Mouse (Mus musculus): ENCODE data around the gene Mapk14.
"Not testable (repeated sequence)": the region's sequence is repeated elsewhere in the genome, so short reads cannot be mapped to it uniquely, and the experiment has no call there.

Mapk14 gene

DNA sequence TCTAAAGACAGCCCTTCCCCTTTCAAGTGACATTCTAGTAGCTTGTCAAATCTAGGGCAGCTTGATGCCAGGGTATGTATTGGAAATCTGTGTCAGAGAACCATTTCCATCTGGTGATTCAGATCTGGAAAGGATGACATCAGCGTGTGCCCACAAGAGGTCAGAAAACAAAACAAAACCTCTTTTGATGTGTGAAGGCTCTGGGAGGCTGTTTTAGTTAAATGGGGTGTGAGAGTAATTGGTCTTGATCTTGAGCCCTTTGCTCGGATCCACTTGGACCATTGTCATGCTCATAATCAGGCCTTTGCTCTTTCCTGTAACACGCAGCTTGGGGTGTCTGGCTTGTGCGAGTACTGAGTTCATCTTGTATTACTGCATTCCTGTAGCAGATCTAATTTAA, 7.1 kb downstream of the Mapk14 start:
- no peak for DNase-seq (ENCODE audit: low spot score)

DNA sequence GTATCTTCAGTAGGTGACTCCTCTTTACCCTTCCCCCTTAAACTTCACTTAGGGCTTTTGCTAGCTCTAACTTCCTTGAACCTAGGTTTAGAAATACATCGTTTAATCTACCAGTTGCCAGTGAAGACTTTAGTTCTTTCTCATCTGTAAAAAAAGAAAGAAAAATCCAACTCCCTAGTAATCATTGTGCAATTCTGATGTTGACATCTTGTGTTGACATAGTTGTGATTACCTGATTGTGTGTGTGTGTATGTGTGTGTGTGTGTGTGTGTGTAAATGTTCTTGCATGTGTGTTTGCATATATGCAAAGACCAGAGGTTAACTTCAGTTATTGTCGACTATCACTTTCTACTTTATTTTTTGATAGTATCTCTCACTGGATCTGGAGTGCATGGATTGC, 7.5 kb downstream of the Mapk14 start:
- DNase-seq (ENCODE audit: low spot score) = no peak

DNA sequence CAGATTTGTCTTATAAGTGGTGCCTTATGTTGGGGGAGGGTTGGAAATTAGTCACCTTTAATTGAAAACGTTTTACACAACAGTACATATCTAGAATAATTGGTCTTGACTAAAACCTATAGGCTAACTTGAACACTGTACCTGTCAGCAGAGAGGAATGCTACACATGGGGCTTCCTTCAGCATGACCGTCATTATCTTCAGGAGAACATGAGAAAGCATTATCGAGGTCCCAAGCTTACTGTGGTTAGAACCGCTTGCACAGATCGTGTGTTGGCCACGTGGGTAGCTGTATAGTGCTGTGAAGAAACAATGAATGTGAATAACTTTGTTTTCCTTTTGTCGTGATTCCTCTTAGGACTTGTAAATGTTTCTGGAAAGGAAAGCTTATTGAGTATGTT, 8.7 kb downstream of the Mapk14 start:
- no peak for DNase-seq (ENCODE audit: low spot score)

- no peak for DNase-seq (ENCODE audit: low spot score)
These were observed 10.0 kb downstream of the Mapk14 start for GRCm38 (mm10) chr17:28701171-28701570.

GRCm38 (mm10) chr17:28701737-28702136, 10.6 kb downstream of the Mapk14 start:
- no peak for DNase-seq (ENCODE audit: low spot score)

GRCm38 (mm10) chr17:28702646-28703045, 11.5 kb downstream of the Mapk14 start:
- DNase-seq (ENCODE audit: low spot score) = no peak

DNA sequence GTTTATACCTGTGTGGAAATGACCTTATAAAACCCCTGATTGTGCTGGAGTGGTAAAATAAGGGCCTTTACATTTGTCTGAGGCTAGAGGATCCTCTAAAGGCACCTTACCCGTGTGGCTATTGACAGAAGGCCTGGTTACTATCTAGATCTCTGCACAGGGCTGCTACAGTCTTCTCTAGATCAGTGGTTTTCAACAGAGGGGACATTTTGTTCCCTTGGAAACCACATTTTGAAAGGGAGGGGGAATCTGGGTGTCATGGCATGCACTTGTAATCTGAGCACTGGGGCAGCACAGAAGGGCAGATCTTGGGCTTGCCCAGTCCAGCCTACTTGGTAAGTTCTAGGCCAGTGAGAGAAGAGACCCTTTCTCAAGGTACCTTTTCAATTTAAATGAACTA, 15.6 kb downstream of the Mapk14 start:
- DNase-seq (ENCODE audit: low spot score) = no peak

DNA sequence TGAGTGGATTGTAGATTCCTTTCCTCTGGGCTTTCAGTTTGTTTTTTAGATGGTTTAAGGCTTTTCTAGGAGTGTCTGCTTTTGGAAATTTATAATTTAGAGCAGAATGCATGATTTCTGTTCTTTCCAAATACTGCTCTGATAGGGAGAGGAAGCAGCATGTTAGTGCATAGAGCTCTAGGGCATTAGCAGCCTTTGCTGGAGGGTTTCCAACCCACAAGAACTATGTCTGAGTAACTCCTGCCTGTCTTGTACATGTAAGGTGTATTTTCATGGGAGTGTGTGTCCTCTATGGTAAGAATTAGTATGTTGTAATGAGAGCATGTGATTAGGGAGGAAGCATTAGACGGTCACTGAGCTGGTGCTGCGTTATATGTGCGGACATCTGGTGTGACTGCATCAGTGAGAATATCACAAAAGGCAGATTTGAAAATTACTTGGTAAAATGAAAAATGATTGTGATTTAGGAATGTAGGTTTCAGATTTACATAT, 16.1 kb downstream of the Mapk14 start:
- DNase-seq (ENCODE audit: low spot score) = no peak

DNA sequence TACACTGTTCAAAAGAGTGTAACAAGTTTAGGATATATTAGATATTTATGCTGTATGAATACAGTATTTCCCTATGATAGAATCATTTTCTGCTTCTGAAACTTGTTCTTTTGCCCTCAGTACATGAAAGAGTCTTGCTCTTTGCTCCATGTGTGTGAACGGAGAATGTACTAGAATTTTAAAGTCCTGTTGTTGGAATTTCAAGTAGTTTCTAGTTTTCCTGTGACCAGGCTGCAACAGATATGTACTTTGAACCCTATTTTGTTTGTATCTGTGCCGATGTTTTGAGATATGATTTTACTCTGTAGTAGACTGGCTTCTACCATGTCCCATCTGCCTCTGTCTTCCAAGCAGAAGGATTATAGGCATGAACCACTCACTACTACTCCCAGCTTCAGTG, 16.7 kb downstream of the Mapk14 start:
- DNase-seq (ENCODE audit: low spot score) = no peak

DNA sequence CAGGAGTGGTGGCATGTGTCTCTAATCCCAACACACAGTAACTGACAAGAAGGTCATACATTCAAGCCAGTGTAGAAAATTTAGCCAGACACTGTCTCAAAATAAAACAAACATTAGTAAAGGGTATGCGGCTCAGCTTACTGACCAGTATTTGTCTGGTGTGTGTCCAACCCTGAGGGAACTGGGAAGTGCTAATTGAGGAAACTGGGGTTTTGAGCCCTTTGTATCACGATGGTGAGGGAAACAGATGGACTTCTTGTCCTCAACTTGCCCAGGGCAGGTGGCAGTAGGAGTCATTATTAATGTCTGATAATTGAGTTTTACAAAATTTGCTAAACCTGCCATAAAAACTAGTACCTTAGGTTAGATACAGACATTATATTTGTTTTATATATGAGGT, 17.9 kb downstream of the Mapk14 start:
- DNase-seq (ENCODE audit: low spot score) = no peak

DNA sequence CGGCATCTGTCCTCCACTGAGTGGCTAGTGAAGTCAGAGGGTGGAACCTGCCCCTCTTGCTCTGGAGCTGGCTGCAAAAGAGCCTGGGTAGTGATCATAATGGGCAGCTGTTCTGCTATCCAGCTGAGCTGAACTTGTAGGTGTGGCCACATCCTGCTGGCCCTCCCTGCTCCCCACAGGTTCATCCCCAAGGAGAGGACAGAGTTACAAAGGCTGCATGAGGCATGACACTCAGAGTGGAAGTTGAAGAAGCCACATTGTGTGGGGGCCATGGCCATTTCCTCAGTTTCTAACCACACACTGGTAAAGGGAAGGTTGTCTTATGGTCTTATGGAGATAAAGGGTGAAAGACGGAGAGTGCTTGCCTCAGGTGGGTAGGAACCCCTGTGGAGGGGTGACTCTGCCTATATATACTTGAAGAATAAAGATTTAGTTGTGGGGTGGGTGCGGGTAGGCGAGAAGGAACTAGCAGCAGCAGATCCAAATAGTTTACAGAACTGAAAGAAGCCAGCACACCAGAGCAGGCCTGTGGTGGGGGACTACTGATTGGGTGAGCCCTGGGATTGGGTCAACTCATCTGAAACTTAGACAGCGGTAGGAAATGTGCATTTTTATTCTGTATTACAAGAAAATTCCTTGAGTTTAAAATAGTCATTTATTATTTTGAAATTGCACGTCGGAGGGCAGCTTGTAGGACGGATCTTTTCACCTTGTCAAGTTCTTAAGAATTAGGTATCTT, 18.6 kb downstream of the Mapk14 start:
- DNase-seq (ENCODE audit: low spot score) = no peak

DNA sequence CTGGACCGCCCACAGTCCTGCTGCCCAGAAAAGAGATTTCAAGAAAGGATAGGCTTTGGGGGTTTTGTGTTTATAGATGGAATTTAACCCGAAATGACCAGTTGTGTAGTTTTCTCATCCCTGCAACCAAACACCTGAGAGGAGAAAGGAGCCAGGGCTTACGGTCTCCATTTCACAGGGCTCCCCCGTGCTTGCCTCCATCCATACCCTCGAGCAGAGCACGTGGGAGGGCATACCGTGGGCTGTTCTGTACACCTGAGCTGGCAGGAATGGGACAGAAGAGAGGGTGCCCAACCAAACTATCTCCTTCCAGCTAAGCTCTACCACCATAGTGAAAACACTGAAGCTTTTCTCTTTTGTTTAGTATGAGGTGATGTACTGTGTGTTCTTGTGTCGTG, 19.2 kb downstream of the Mapk14 start:
- no peak for DNase-seq (ENCODE audit: low spot score)

DNA sequence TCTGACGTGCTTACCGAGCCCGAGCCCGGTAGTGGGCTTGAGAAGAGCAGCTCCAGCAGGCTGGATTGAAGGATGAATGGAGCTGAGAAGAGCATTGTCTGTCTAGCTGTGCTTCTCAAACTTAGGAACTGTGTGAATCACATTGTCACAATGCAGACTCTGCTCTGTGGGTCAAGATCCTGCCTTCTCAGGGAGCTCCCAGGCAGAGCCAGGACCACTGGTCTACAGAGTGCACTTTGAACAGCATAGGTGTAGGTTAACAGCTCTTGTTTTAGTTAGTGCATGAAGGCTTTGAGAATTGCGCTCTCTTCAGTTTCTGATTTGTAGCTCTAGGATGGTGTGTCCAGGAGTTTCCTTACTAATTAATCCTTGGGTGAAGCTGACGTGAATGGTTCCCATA, 20.1 kb downstream of the Mapk14 start:
- no peak for DNase-seq (ENCODE audit: low spot score)

DNA sequence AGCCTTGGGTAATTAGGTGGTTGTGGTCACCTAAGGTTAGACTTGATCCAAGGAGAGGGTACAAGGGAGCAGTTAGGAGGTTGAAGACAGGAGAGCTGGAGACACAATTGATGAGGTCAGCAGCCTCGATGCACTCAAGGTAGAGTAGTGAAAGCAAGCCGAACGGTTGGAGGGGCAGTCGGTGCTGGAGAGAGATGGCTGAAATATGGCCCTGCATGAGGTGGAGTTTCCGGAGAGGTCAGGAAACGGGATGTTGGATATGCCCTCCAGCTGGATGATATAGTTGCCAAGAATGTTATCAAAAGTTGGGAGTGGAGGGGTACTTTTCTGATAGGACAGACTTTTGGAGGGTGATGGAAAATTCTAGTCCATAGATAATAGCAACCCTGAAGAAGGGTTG, 21.2 kb downstream of the Mapk14 start:
- DNase-seq (ENCODE audit: low spot score) = no peak

DNA sequence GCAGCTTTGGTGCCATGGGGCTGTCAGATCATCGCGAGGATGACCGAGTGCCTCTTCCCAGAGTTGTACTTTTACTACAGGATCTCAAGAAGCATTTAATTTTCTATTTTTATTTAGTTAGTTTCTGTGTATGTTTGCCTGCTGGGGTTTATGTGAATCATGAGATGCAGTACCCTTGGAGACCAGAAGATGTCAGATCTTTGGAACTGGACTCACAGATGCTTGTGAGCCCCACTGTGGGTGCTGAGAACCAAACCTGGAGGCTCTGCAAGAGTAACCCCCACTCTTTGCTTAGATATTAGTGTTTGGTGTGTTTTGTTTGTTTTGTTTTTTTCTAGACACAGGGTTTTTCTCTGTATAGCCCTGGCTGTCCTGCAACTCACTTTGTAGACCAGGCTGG, 22.9 kb downstream of the Mapk14 start:
- no peak for DNase-seq (ENCODE audit: low spot score)

DNA sequence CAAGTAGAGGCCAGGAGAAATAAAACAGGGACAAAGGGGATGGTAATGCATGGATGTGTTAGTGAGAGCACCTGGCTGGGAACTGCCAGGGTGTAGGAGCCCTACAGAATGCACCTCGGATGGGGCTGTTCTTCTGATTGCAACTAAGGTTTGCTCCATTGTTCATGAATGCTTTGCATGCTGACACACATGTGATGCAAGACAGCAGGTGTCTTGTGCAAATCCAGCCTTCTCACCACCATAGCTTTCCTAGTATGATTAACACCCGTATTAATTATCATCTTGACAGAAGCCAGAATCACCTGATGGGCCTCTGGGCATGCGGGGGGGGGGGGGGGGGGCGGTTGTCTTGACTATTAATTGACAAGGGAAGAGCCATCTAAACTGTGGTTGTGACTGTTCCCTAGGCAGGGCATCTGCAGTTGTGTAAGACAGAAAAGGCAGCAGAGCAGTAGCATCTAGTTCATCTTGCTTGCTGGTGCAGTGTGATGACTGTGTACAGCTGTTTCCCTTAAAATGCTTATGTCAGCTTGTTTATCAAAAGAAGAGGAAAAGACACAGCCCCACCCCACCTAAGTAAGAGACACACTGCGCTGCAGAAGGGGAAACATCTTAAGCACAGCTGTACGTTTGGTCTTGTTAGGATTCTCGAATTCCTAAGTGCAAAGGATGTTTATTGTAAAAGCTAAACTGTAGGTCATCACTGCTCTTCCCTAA, 24.9 kb downstream of the Mapk14 start:
- no peak for DNase-seq (ENCODE audit: low spot score)

DNA sequence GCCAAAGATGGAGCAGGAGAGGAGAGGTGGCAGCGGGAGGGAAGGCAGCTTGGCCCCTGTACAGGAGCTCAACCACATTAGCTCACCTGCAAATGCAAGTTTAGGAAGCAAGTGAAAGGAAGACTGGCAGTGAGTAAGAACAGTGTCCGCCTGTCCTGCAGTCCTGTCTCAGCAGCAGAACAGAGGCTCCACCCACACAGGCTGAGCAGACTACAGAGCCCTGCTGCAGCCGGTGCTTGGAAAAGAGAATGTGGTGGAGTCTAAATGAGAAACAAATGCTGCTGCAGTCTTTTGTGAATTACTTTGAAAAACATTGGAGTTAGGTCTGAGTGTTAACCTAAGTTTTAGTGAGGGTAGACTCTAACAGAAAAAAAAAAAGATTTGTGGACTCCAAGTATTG, 26.4 kb downstream of the Mapk14 start:
- DNase-seq (ENCODE audit: low spot score) = no peak

GRCm38 (mm10) chr17:28725783-28726182, 34.7 kb downstream of the Mapk14 start, which contains the start of gene AC170998.1:
TSS of gene AC170998.1 (plus strand) at chr17:28726083.
- DNase-seq (ENCODE audit: low spot score) = no peak

GRCm38 (mm10) chr17:28727511-28727910, 36.4 kb downstream of the Mapk14 start:
- DNase-seq (ENCODE audit: low spot score) = not testable (repeated sequence)

DNA sequence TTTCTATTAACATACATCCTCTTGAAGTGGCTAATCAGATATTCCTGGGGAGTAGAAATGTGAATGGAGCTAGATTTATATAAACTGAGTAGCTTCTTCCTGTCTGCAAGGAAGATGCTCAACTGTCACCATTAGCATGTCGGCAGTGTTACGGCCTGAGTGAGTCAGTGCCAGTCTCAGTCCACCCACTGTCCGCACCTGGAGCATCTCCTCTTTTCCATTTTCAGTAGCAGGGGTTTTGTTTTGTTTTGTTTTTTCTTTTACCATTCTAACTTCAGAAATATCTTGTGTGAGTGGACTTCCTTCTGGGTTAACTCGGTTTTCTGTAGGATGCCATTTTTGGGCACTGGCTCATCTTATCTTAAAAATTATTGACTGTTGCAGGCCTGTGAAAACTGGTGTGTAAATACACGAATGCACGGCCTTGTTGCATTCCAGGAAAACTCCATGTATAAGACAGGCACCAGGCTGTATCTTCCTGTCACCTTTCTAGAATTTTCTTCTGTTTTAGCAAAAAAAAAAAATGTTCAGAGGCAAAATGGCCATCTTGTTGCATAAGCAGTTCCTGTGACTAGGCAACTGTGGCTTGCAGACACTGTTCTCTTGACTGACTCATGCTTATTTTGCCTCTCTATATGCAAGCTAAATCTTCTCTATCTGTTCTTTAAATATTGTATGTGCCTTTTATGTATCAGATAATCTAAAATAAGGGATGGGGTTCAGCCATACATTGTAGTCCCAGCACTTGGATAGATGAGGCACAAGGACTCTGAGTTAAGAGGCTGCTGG, 44.4 kb downstream of the Mapk14 start:
- DNase-seq (ENCODE audit: low spot score) = no peak

DNA sequence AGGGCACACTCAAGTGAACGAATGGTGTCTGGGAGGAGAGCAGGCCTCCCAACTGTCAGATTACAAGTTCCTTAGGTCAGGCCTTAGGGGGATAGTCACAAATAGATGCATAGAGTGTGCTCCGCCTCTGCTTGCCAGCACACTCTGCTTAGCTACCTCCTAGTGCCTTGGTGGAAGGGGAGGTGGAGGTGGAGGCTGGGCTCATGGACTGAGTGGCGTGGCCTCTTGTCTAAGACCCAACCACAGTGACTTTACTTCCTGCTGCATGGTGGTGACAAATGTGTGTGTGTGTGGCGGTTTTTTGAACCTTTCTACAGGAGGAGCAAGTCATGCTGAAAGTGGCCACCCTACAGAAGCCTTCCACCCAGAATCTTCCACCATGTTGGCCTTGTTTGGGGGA, 45.4 kb downstream of the Mapk14 start:
- no peak for DNase-seq (ENCODE audit: low spot score)

DNA sequence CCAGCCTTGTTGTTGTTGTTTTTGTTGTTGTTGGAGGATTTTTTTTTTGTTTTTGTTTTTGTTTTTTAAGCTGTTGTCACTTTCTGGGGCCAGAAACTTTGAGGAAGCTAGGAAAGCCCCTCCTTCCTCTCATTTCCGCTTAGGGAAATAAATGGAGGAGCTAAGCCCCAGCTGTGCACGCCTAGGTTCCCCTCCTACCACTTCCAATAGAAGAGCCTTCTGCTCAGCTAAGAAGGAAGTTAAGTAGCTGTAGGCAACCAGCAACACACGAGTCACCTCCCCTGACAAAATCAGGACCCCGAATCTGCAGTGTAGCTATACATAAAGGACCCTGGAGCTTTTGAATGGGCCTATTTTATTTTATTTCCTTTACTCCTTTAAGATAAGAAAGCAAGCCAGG, 46.8 kb downstream of the Mapk14 start:
- no peak for DNase-seq (ENCODE audit: low spot score)

- no peak for DNase-seq (ENCODE audit: low spot score)
These were observed 48.1 kb downstream of the Mapk14 start for GRCm38 (mm10) chr17:28739244-28739643.
